Mouse (Mus musculus) thymus, postnatal 14 days (tissue): ENCODE measurements around the gene Prss40.
A peak's percentile ranks its signal among the peaks of the same experiment; 100 is the strongest.
"Not testable (repeated sequence)": the region's sequence is repeated elsewhere in the genome, so short reads cannot be mapped to it uniquely, and the experiment has no call there.

ENCODE experiments used
- DNase-seq: peaks from one replicate; pipeline ENCODE4 v3.0.0; 2021

The Prss40 gene

DNA sequence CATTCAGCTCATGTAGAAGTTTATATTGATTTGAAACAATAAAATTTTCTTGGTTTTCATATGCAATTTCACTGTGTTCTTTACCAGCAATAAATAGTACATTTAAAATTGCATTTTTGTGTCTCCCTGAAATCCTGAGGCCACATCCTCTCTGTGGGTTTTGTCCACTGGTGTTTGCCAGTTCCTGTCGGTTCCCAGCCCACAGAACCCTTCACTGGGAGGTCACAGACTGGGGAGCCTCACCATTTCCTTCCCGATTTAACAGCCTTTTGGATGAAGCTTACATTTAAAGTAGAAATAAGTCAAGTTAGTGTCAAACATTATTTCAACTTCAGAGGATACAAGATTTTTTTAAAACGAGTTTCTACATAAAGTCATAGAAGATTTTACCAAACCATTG lies 26.2 kb downstream of the Prss40 start:
- DNase-seq, result not testable (repeated sequence)

DNA sequence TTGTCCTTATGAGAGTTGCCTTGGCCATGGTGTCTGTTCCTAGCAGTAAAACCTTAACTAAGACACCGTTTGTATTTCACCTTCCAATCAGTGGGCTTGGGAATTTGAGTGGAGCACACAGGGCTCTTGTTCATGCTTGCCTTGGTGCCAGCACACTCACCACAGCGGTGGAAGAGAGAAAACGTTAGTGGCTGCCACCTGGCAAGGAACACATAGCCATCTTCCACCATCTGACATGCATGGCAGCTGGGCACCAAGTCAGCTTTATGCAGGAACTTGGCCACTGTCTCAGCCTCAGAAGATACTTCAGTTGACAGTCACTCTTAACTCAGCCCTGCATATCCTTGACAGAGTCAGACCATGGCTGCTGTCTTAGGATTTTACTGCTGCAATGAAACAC lies 37.1 kb downstream of the Prss40 start:
- no peak for DNase-seq

DNA sequence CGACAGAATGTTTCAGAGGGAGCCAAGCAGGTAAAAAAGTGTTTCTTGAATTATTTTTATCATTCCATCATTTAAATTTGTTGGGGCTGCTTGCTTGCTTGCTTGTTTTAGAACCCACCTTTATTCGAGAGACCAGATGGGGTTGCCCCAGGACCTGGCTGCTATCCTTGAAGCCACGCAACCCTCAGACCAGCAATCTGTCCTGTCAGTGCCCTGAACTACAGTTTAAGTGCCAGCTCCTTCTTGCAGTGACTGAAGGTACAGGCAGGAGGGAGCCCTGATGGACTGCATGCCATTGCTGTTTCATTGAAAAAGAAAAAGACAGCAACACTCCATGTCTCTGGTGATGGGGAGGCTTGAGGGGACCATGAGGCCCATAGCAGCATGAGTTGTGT lies 37.9 kb downstream of the Prss40 start:
- DNase-seq, result no peak

DNA sequence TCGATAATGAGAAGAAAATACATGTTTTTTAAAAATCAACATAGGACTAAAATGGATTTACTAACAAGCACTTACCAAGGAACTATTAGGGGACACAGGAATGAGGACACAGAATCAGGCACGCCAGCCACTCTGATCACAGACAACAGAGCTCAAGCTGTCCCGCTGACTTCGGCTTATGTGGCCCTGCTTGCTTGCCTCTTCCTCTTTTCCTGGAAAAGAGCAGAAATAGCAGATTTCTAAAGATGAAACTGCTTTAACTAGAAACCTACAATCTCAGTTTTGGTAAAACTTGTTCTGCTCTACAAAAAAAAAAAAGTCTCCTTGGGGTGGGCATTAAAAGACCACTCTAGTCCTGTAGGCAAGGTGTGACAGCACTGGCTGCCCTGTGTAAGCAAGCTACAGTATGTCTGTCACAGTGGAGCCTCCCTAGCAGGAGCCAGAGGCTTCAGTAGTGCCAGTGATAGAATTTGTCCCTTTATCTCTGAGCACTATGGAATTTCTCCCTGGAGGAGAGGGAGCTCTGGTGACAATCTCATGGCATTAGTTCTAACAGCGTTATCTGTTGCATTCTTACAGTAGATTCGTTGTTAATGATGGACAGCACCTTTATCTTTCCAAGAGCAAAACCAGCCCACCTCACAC lies 38.4 kb downstream of the Prss40 start:
- no peak for DNase-seq

DNA sequence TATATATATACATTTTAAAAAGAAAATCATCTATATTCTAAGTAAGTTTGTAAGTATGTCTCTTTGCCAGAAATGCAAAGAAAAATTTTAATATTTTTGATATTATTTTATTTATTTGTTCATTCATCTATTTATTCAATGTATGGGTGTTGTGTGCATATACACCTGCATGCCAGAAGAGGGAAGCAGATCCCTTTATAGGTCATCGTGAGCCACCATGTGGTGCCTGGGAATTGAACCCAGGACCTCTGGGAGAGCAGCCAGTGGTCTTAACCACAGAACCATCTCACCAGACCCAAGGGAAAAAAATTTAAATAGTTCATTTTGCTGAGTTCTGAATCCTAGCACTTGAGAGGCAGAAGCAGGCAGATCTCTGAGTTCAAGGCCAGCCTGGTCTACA lies 42.5 kb downstream of the Prss40 start:
- peak; percentile 16 for DNase-seq

DNA sequence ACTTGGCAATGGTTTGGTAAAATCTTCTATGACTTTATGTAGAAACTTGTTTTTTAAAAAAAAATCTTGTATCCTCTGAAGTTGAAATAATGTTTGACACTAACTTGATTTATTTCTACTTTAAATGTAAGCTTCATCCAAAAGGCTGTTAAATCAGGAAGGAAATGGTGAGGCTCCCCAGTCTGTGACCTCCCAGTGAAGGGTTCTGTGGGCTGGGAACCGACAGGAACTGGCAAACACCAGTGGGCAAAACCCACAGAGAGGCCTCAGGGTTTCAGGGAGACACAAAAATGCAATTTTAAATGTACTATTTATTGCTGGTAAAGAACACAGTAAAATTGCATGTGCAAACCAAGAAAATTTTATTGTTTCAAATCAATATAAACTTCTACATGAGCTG lies 42.9 kb downstream of the Prss40 start:
- DNase-seq, result not testable (repeated sequence)

DNA sequence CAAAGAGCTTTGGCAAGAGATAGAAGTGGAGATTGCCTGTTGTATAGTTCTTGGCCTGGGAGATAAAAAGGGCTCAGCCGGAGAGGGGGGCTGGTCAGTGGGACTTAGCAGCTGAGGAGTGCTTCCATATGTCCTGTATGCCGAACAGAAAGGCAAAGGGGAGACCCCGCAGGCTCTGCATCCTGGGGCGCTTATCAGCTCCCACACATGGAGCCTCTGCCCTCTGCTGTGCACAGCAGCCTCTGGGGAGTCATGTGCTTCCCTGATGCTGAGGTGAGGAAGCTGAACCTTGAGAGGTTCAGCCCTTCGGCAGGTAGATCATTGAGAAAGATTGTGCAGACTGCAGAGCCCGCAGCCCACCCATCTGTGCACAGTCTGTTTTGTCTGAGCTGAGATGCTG lies 43.4 kb downstream of the Prss40 start:
- not testable (repeated sequence) for DNase-seq

DNA sequence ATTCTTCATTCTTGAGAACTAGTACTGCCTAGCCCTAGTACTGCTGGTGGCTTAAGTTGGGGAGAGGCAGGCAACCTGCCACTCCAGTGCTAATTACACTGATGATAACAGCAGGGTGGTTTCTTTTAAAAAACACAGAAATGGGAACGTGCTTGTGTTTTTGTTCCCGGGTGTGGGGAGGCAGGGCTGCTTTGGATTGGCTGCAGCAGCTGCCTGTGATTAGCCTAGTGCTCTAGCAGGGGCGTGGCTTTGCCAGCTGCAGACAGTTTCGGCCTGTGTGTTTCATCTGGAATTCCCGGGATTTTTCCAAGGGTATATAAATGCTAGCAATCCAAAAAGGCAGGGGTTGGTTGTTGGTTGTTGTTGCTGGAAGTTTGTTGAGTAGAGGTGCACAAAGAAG lies 44.1 kb downstream of the Prss40 start:
- no peak for DNase-seq

DNA sequence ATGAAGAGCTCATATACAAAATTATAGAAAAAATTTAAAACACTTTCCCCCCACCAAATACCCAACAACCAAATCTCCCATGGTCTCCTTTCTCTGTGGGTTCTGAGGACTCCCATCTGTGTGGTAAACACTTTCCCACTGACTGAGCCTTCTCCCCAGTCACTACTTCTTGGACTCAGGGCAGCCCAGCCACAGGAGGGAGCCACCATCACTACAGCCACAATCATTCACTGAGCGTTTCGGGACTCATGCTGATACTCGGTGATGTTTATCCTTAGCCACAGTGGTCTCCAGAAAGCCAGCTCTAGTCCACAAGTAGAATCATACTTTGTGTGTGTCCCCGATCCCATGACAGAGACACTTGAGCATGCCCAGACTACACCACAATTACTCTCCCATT lies 47.7 kb downstream of the Prss40 start:
- DNase-seq, result no peak

DNA sequence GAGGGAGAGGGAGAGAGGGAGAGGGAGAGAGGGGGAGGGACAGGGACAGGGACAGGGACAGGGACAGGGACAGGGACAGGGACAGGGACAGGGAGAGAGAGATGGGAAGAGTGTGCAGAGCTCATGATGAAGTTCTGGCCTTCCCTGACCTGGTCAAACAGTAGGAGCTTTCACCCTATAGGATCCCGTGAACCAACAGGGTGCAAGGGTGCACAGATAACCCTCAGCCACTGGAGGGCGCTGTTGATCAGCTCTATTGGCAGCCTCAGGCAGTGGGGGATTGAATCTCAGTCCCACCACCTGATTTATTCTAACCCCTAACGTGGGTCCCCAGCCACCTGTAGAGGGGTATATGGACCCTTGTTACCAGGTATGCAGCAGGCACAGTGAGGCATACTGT lies 49.7 kb downstream of the Prss40 start:
- peak; percentile 65 for DNase-seq

DNA sequence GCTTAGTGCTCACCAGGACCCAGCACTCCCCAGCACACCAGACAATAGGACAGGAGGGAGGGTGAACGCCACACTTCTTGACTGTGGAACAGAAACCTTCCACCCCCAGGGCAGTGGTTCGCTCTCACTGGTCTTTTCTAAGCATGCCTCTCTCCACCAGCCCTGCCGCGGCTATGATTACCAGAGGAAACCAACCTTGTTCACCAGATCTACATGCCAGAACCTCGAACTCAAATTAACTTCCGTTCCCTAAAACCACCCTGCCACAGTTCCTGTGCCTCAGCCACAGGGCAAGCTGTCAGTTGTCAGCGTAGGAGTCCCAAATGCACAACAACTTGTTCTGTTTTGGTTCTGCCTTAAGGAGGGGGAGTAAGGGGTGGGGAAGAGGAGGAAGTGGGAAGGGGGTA lies 50.2 kb downstream of the Prss40 start:
- peak; percentile 52 for DNase-seq

DNA sequence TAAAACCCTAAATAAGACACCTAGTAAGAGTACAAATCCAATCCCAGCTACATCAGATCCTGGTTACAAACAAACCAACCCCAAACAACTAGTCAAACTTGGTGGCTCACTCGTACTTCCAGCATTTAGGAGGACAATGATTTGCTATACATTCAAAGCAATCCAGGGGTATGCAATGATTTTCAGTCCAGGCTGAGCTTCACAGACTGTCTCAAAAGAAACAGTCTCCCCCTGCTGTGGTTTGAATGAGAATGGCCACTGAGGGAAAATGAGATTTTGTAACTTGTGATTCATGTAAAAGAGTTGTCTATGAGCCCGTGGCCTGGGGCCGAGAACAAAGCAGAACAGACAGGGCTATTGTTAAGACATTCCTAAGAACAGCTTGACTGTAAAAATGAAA lies 52.8 kb downstream of the Prss40 start:
- no peak for DNase-seq

DNA sequence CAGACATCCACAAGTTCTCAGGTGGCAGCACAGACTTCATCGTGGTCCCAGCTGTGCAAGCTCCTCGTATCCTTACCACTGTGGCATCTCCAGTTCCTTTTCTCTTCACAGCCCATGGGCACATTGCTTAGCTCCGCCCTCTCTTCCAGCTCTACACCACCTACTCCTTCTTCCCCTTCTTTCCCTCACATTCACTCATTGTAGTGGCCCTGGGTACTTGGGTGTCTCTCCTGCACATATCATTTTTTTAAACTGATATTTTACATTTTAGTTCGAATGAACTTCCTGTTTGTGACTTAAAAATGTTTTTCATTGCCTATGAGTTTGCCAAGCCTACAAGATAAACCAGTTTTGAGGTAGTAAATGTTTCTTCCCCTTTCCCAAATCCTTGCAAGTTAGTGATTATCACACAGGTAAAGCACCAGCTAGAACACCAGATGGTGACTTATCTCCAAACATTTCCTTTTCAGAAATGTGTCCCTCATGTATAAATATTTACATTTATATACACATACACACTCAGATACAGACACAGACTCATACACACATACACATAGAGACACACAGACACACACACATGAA lies 54.7 kb downstream of the Prss40 start:
- no peak for DNase-seq

DNA sequence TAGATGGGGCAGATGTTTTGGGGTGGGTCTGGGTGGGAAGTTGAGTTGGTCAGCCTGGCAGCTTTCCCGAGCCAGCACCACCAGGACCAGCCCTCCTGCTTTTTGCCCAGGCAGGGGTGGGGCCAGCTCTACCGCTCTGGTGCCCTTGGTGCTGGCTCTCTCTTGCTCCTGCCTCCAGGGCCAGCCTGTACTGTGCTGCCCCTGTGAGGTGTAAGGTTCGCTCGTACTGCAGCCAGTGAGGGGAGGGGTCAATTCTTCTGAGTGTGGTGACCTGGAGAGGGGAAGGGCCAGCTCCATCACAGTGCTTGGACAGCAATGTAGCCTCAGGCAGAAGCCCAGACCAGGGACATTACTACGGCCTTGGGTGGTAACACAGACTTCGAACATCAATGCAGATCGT lies 55.4 kb downstream of the Prss40 start:
- DNase-seq, result no peak

DNA sequence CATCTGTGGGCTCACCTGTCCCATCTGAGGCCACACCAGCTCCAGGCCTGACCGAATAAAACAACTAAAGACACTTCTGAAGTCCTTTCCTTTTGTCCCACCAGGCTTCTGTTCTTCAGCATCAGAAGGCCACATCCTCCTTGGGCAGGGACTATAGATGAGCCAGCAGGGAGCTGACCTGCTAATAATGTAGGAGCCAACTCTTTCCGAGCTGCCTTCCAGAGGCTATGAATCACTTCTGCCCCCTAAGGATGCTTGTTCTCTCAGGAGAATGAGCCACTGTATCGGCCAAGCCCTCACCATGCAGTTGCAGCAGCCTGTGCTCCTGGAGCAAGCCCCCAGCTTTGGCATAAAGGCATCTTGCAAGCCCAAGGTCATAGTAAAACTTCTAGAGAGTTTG lies 57.8 kb downstream of the Prss40 start:
- no peak for DNase-seq
